Mouse (Mus musculus) spleen, adult 2 months (tissue): Measurements from ENCODE around the gene Mycl. TPM values are rescaled to one million over a fixed set of nuclear protein-coding genes. Genes with fewer than 3 reads are reported as not detected.

Experiments used
- DNase-seq, 2 experiments: peaks; one replicate each; pipeline versions ENCODE4 v3.0.0 to v3.0.0-alpha.2; 2012 to 2021; ENCODE audit warnings: low spot score in 2 of 2, low read depth in 1 of 2
- H3K27ac ChIP-seq: fragments of 200-500 bp; 2 replicates; pipeline ENCODE4 v1.5.1; 2012; ENCODE audit warnings: low read length, inconsistent platforms; ENCODE audit not compliant: insufficient read depth
- H3K27me3 ChIP-seq: fragments of 200-500 bp; 2 replicates; pipeline ENCODE4 v1.6.1; 2012; ENCODE audit warnings: mild to moderate bottlenecking, moderate library complexity, low read length, inconsistent platforms; ENCODE audit not compliant: control insufficient read depth, insufficient read depth
- H3K36me3 ChIP-seq: fragments of 200-500 bp; 2 replicates; pipeline ENCODE4 v1.6.1; 2012; ENCODE audit warnings: mild to moderate bottlenecking, low read length, inconsistent platforms; ENCODE audit not compliant: control insufficient read depth, insufficient read depth
- H3K4me1 ChIP-seq: fragments of 200-500 bp; 2 replicates; pipeline ENCODE4 v1.6.1; 2011; ENCODE audit warnings: inconsistent platforms; ENCODE audit not compliant: control insufficient read depth, insufficient read depth, insufficient read length
- H3K4me3 ChIP-seq: fragments of 200-500 bp; 2 replicates; pipeline ENCODE4 v1.5.1; 2011; ENCODE audit warnings: mild to moderate bottlenecking, inconsistent platforms; ENCODE audit not compliant: insufficient read depth, insufficient read length; ENCODE audit errors: extremely low read depth
- CTCF ChIP-seq: fragments of 200-500 bp; IDR thresholded peaks from 2 replicates; pipeline ENCODE4 v1.5.1; 2011; ENCODE audit warnings: mild to moderate bottlenecking, inconsistent platforms; ENCODE audit not compliant: insufficient read depth, insufficient read length, insufficient replicate concordance; ENCODE audit errors: extremely low read depth
- POLR2A ChIP-seq: fragments of 200-500 bp; IDR thresholded peaks from 2 replicates; pipeline ENCODE4 v1.6.1; 2011; ENCODE audit warnings: low read depth, low read length, inconsistent platforms
- WGBS: fragments of 180-500 bp; shearing (Covaris S2); methylation state at CpG from one replicate; pipeline ENCODE4 v1.1.7; 2018; 5-methylcytosine and 5-hydroxymethylcytosine counted together
- polyA plus RNA-seq: library from polyadenylated mRNA; depleted of rRNA; stranded (reverse); fragments of >200 nt; gene quantifications from 2 replicates; pipeline ENCODE4 v1.2.3, GENCODE M21; 2012; rRNA removed

The Mycl gene
- polyA plus RNA-seq, result 7.3 and 7.6 TPM in 2 replicates

GRCm38 (mm10) chr4:122995404-122996220 is at the start of gene Mycl:
Gene Mycl (plus strand): TSS chr4:122995652.
- TF ChIP-seq POLR2A (no peak), CTCF (peak; percentile 98)
- Histone ChIP-seq H3K36me3 (no peaks in the 10 kb centered on the region), H3K4me3 (peak within 1 kb of the TSS; percentile 52), H3K27me3 (peaks cover 15% of the 10 kb centered on the region), H3K27ac (peak within 1 kb of the TSS; percentile 8; the same call in 1 of the 2 replicates), H3K4me1 (peaks cover 12% of the 10 kb centered on the region)
- peak; percentile 55 to 86 for DNase-seq
- WGBS, result under 1% methylated on average over 66 of the region's 69 CpGs

GRCm38 (mm10) chr4:122947223-122947622 is 48.2 kb upstream of the Mycl start:
- H3K27ac ChIP-seq, result no peak overlapping the region
- 70% methylated on average over 3 of the region's 3 CpGs for WGBS

GRCm38 (mm10) chr4:122949096-122949495 is 46.4 kb upstream of the Mycl start:
- WGBS, result 89% methylated on average over 8 of the region's 8 CpGs
- H3K36me3 ChIP-seq, result no peaks in the 10 kb centered on the region
- no peak overlapping the region for H3K4me3 ChIP-seq
- DNase-seq, result no peak
- peaks cover 7% of the 10 kb centered on the region; the same call in 1 of the 2 replicates for H3K4me1 ChIP-seq
- no peaks in the 10 kb centered on the region for H3K27me3 ChIP-seq
- TF ChIP-seq CTCF, result no peak
- no peak for TF ChIP-seq POLR2A
- no peak overlapping the region for H3K27ac ChIP-seq

More at GRCm38 (mm10) chr4:122947223-122947622, 48.2 kb upstream of the Mycl start:
- no peak for DNase-seq
- H3K27me3 ChIP-seq, result no peaks in the 10 kb centered on the region
- no peak overlapping the region for H3K4me3 ChIP-seq
- H3K36me3 ChIP-seq, result no peaks in the 10 kb centered on the region
- H3K4me1 ChIP-seq, result peaks cover 7% of the 10 kb centered on the region; the same call in 1 of the 2 replicates
- TF ChIP-seq POLR2A (no peak), CTCF (no peak)

GRCm38 (mm10) chr4:122954680-122955411 is 40.6 kb upstream of the Mycl start:
- Histone ChIP-seq H3K4me1 (peaks cover 18% of the 10 kb centered on the region; the same call in 1 of the 2 replicates), H3K36me3 (no peaks in the 10 kb centered on the region), H3K4me3 (peak overlapping the region; percentile 7; the same call in 1 of the 2 replicates), H3K27ac (no peak overlapping the region), H3K27me3 (no peaks in the 10 kb centered on the region)
- TF ChIP-seq POLR2A (no peak), CTCF (no peak)
- WGBS, result 58% methylated on average over 5 of the region's 5 CpGs
- no peak for DNase-seq

- no peak overlapping the region for H3K27ac ChIP-seq
- DNase-seq, result peak; percentile 54 to 82
- H3K4me1 ChIP-seq, result peaks cover 20% of the 10 kb centered on the region; the same call in 1 of the 2 replicates
Measured at GRCm38 (mm10) chr4:122955412-122956136, 39.9 kb upstream of the Mycl start.

GRCm38 (mm10) chr4:122956301-122956700 is 39.2 kb upstream of the Mycl start:
- no peak overlapping the region for H3K4me3 ChIP-seq
- no peak for DNase-seq
- H3K4me1 ChIP-seq, result peaks cover 22% of the 10 kb centered on the region; the same call in 1 of the 2 replicates
- no peak overlapping the region for H3K27ac ChIP-seq
- TF ChIP-seq POLR2A (no peak), CTCF (no peak)
- no peaks in the 10 kb centered on the region for H3K36me3 ChIP-seq
- peaks cover 8% of the 10 kb centered on the region; the same call in 1 of the 2 replicates for H3K27me3 ChIP-seq
- WGBS, result 77% methylated on average over 6 of the region's 6 CpGs

More at GRCm38 (mm10) chr4:122955412-122956136, 39.9 kb upstream of the Mycl start:
- 12% methylated on average over 17 of the region's 17 CpGs for WGBS
- Histone ChIP-seq H3K27me3 (peaks cover under 1% of the 10 kb centered on the region; the same call in 1 of the 2 replicates), H3K4me3 (peak overlapping the region; percentile 20; the same call in 1 of the 2 replicates), H3K36me3 (no peaks in the 10 kb centered on the region)
- TF ChIP-seq POLR2A (no peak; the same call in 1 of the 2 replicates), CTCF (no peak)
